Mouse (Mus musculus) C2C12 (cell line): ENCODE data around the gene Prex1.

Source experiments
- CEBPB ChIP-seq: IDR thresholded peaks from one replicate; pipeline ENCODE4 v1.6.1; 2011; ENCODE audit warnings: low read depth, mild to moderate bottlenecking, control low read depth, moderate library complexity
- CTCF ChIP-seq: IDR thresholded peaks from one replicate; pipeline ENCODE4 v1.5.1; 2011; ENCODE audit not compliant: control insufficient read depth, insufficient read depth, insufficient read length
- MAX ChIP-seq: IDR thresholded peaks from one replicate; pipeline ENCODE4 v1.6.1; 2011; ENCODE audit warnings: mild to moderate bottlenecking, control low read depth
- MYOD1 ChIP-seq: IDR thresholded peaks from one replicate; pipeline ENCODE4 v1.6.1; 2011; ENCODE audit warnings: low read depth; ENCODE audit not compliant: control insufficient read depth, insufficient read length
- MYOG ChIP-seq: IDR thresholded peaks from one replicate; pipeline ENCODE4 v1.6.1; 2011; ENCODE audit not compliant: control insufficient read depth, insufficient read length; ENCODE audit errors: extremely low read depth
- USF1 ChIP-seq: IDR thresholded peaks from one replicate; pipeline ENCODE4 v1.6.1; 2011; ENCODE audit warnings: low read depth, mild to moderate bottlenecking, control low read depth, moderate library complexity

DNA sequence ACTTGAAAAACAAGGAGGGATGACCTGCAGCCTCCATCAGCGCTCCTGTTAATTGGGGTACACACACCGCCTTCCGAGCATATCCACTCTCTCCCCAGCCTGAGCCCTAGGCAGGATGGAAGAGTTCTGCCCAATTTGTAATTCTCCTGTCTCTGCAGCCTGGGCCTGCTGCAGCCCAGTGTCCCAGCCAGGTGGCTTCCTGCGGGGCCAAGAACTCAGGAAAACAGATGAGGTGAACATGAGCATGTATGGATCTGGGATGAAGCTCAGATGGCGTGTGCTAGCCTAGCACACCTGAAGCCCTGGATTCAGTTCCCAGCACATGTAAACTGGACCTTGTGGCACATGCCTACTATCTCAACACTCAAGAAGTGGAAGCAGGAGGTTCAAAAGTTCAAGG, 192.2 kb downstream of the Prex1 start:
- TF ChIP-seq USF1 (no peak), MYOG (no peak), MAX (no peak), CTCF (no peak), MYOD1 (no peak), CEBPB (no peak)
